Mouse (Mus musculus) heart, embryonic 11.5 days (tissue): ENCODE data around the gene Ttc22. TPM values are rescaled to one million over a fixed set of nuclear protein-coding genes. Genes with fewer than 3 reads are reported as not detected.

Experiments used
- ATAC-seq: fragments of 200-750 bp; cut with Nextera tagmentation; replicated peaks from 2 replicates; pipeline ENCODE4 v1.8.0; 2017; ENCODE audit warnings: moderate library complexity; ENCODE audit not compliant: insufficient number of reproducible peaks, low FRiP score, low TSS enrichment
- H3K27ac ChIP-seq: fragments of 300-500 bp; sonication (generic); 2 replicates; pipeline ENCODE4 v1.5.1; 2014; ENCODE audit warnings: mild to moderate bottlenecking, low read depth, low read length
- H3K27me3 ChIP-seq: fragments of 300-500 bp; sonication (generic); 2 replicates; pipeline ENCODE4 v1.6.1; 2014; ENCODE audit warnings: mild to moderate bottlenecking, low read length, mixed read lengths; ENCODE audit not compliant: control insufficient read depth, insufficient read depth
- H3K36me3 ChIP-seq: fragments of 300-500 bp; sonication (generic); 2 replicates; pipeline ENCODE4 v1.6.1; 2014; ENCODE audit warnings: mild to moderate bottlenecking, low read length, moderate library complexity, mixed read lengths; ENCODE audit not compliant: control insufficient read depth, insufficient read depth
- H3K4me1 ChIP-seq: fragments of 300-500 bp; sonication (generic); 2 replicates; pipeline ENCODE4 v1.6.1; 2014; ENCODE audit warnings: low read length; ENCODE audit not compliant: control insufficient read depth, insufficient read depth
- H3K4me2 ChIP-seq: fragments of 300-500 bp; sonication (generic); 2 replicates; pipeline ENCODE4 v1.6.1; 2014; ENCODE audit warnings: mild to moderate bottlenecking, moderate library complexity
- H3K4me3 ChIP-seq: fragments of 300-500 bp; sonication (generic); 2 replicates; pipeline ENCODE4 v1.5.1; 2014; ENCODE audit warnings: low read depth, low read length
- H3K9ac ChIP-seq: fragments of 300-500 bp; sonication (generic); 2 replicates; pipeline ENCODE4 v1.6.1; 2014; ENCODE audit warnings: mild to moderate bottlenecking, low read depth, low read length, moderate library complexity
- H3K9me3 ChIP-seq: fragments of 300-500 bp; sonication (generic); replicated peaks from 2 replicates; pipeline ENCODE4 v1.6.1; 2016; ENCODE audit warnings: low read length; ENCODE audit not compliant: control insufficient read depth
- WGBS: fragments of 180-500 bp; shearing (Covaris S2); extraction: QIAGEN DNeasy Blood & Tissue Kit; methylation state at CpG from one replicate; pipeline ENCODE4 v1.1.7; 2014; ENCODE audit not compliant: insufficient replicate concordance; 5-methylcytosine and 5-hydroxymethylcytosine counted together
- polyA plus RNA-seq: library from polyadenylated mRNA; unstranded; fragments of >200 nt; fragmentation: Nextera tagmentation; extraction: Ambion mirVana; gene quantifications from 2 replicates; pipeline ENCODE4 v1.2.1, GENCODE M21; 2014

Ttc22 gene
- polyA plus RNA-seq: 0.43 and 0.66 TPM in 2 replicates

- Histone ChIP-seq H3K4me3 (no peak within 1 kb of the TSS), H3K27ac (no peak within 1 kb of the TSS), H3K36me3 (no peaks in the 10 kb centered on the region), H3K9me3 (no peaks in the 10 kb centered on the region), H3K27me3 (peaks cover 56% of the 10 kb centered on the region), H3K9ac (no peak within 1 kb of the TSS), H3K4me2 (0 out of 2 replicates have a peak within 1 kb of the TSS, but pooled peaks have one; percentile 11), H3K4me1 (no peaks in the 10 kb centered on the region; the same call in 1 of the 2 replicates)
- ATAC-seq: no peak
- 24% methylated on average over 16 of the region's 16 CpGs for WGBS
Observed at GRCm38 (mm10) chr4:106622030-106622493, at the start of gene Ttc22. Ttc22 (plus strand) TSS chr4:106622432.

- H3K36me3 ChIP-seq: peaks cover 39% of the 10 kb centered on the region
- no peak for ATAC-seq
- WGBS: 83% methylated on average over 8 of the region's 8 CpGs
- no peak overlapping the region for H3K27ac ChIP-seq
- H3K4me2 ChIP-seq: no peak overlapping the region
- 0 out of 2 replicates have a peak, but pooled peaks cover 2% of the 10 kb centered on the region for H3K4me1 ChIP-seq
- H3K4me3 ChIP-seq: no peak overlapping the region
- no peaks in the 10 kb centered on the region for H3K27me3 ChIP-seq
- no peak overlapping the region for H3K9ac ChIP-seq
- H3K9me3 ChIP-seq: no peaks in the 10 kb centered on the region
Observed at GRCm38 (mm10) chr4:106575022-106575421, 47.2 kb upstream of the Ttc22 start.

GRCm38 (mm10) chr4:106577511-106577910 lies 44.7 kb upstream of the Ttc22 start:
- H3K9ac ChIP-seq: no peak overlapping the region
- no peak overlapping the region for H3K27ac ChIP-seq
- H3K36me3 ChIP-seq: peaks cover 30% of the 10 kb centered on the region
- no peak overlapping the region for H3K4me2 ChIP-seq
- H3K4me3 ChIP-seq: no peak overlapping the region
- no peaks in the 10 kb centered on the region for H3K27me3 ChIP-seq
- ATAC-seq: no peak
- no peaks in the 10 kb centered on the region for H3K9me3 ChIP-seq
- WGBS: 79% methylated on average over 7 of the region's 7 CpGs
- peaks cover 25% of the 10 kb centered on the region for H3K4me1 ChIP-seq

GRCm38 (mm10) chr4:106581176-106581864 lies 40.9 kb upstream of the Ttc22 start:
- Histone ChIP-seq H3K9ac (no peak overlapping the region), H3K4me2 (peak overlapping the region; percentile 45), H3K4me1 (peaks cover 28% of the 10 kb centered on the region), H3K36me3 (peaks cover 27% of the 10 kb centered on the region; the same call in 1 of the 2 replicates), H3K4me3 (no peak overlapping the region), H3K27ac (peak overlapping the region; percentile 83), H3K27me3 (no peaks in the 10 kb centered on the region), H3K9me3 (no peaks in the 10 kb centered on the region)
- ATAC-seq: peak; percentile 19; the same call in 1 of the 2 replicates
- WGBS: 39% methylated on average over 14 of the region's 14 CpGs

- Histone ChIP-seq H3K4me2 (peak overlapping the region; percentile 45), H3K9ac (no peak overlapping the region), H3K4me1 (peaks cover 28% of the 10 kb centered on the region), H3K27ac (peak overlapping the region; percentile 83), H3K4me3 (no peak overlapping the region), H3K27me3 (no peaks in the 10 kb centered on the region), H3K9me3 (no peaks in the 10 kb centered on the region), H3K36me3 (peaks cover 27% of the 10 kb centered on the region; the same call in 1 of the 2 replicates)
- WGBS: 41% methylated on average over 15 of the region's 15 CpGs
- ATAC-seq: peak; percentile 51; the same call in 1 of the 2 replicates
Observed at GRCm38 (mm10) chr4:106581865-106582204, 40.4 kb upstream of the Ttc22 start.

GRCm38 (mm10) chr4:106582428-106583153 lies 39.6 kb upstream of the Ttc22 start:
- H3K4me2 ChIP-seq: peak overlapping the region; percentile 45
- ATAC-seq: peak; percentile 77
- no peaks in the 10 kb centered on the region for H3K27me3 ChIP-seq
- peaks cover 28% of the 10 kb centered on the region for H3K4me1 ChIP-seq
- H3K27ac ChIP-seq: peak overlapping the region; percentile 83
- H3K36me3 ChIP-seq: peaks cover 28% of the 10 kb centered on the region; the same call in 1 of the 2 replicates
- no peak overlapping the region for H3K4me3 ChIP-seq
- no peaks in the 10 kb centered on the region for H3K9me3 ChIP-seq
- WGBS: 62% methylated on average over 12 of the region's 12 CpGs
- H3K9ac ChIP-seq: no peak overlapping the region

GRCm38 (mm10) chr4:106584665-106585064 lies 37.6 kb upstream of the Ttc22 start:
- Histone ChIP-seq H3K4me3 (no peak overlapping the region), H3K4me2 (no peak overlapping the region), H3K9ac (no peak overlapping the region), H3K9me3 (no peaks in the 10 kb centered on the region), H3K36me3 (peaks cover 36% of the 10 kb centered on the region), H3K27me3 (no peaks in the 10 kb centered on the region), H3K27ac (no peak overlapping the region), H3K4me1 (peaks cover 26% of the 10 kb centered on the region)
- WGBS: 93% methylated on average over 4 of the region's 4 CpGs
- no peak for ATAC-seq

- no peak overlapping the region for H3K4me3 ChIP-seq
- no peaks in the 10 kb centered on the region for H3K27me3 ChIP-seq
- H3K9ac ChIP-seq: no peak overlapping the region
- no peaks in the 10 kb centered on the region for H3K9me3 ChIP-seq
- no peak overlapping the region for H3K4me2 ChIP-seq
- no peak for ATAC-seq
- peaks cover 7% of the 10 kb centered on the region for H3K4me1 ChIP-seq
- peaks cover 36% of the 10 kb centered on the region for H3K36me3 ChIP-seq
- WGBS: 89% methylated on average over 6 of the region's 6 CpGs
- no peak overlapping the region for H3K27ac ChIP-seq
Observed at GRCm38 (mm10) chr4:106587075-106587474, 35.2 kb upstream of the Ttc22 start.
